Mouse (Mus musculus): ENCODE measurements around the gene Gatc. TPM values are rescaled to one million over a fixed set of nuclear protein-coding genes. Genes with fewer than 3 reads are reported as not detected.

The Gatc gene
- total and polyA plus RNA-seq, 2 experiments from 2014 or later: 10.4 to 14.8 TPM

GRCm38 (mm10) chr5:115301615-115302014 is 39.4 kb downstream of the Gatc start:
- DNase-seq (ENCODE audit: low spot score) (no peak), ATAC-seq (ENCODE audit: insufficient read depth, low read depth) (no peak)
- Histone ChIP-seq H3K9me3 (replicated peaks; ENCODE audit: control insufficient read depth, low read length) (no peaks in the 10 kb centered on the region), H3K36me3 (replicated peaks; ENCODE audit: control insufficient read depth, insufficient read depth, low read length) (peaks cover 20% of the 10 kb centered on the region), H3K4me2 (ENCODE audit: low read depth, low read length) (peak overlapping the region; percentile 83), H3K27ac (ENCODE audit: low read depth) (no peak overlapping the region), H3K9ac (replicated peaks; ENCODE audit: low read depth, low read length) (peak overlapping the region; percentile 40), H3K4me1 (ENCODE audit: control insufficient read depth, insufficient read depth) (0 out of 2 replicates have a peak, but pooled peaks cover 8% of the 10 kb centered on the region), H3K4me3 (ENCODE audit: low read depth, low read length) (peak overlapping the region; percentile 86), H3K27me3 (ENCODE audit: control insufficient read depth, insufficient read depth, low read length) (no peaks in the 10 kb centered on the region)
- 29% methylated on average over 13 of the region's 13 CpGs for WGBS
- no peak for TF ChIP-seq EP300 (IDR thresholded peaks at IDR 0.05; ENCODE audit: low read depth)
- TF ChIP-seq CTCF (IDR thresholded peaks at IDR 0.05; ENCODE audit: low read depth): no peak

- DNase-seq (ENCODE audit: low spot score) (peak; percentile 95), ATAC-seq (ENCODE audit: insufficient read depth, low read depth) (peak; percentile 96)
- Histone ChIP-seq H3K9me3 (replicated peaks; ENCODE audit: control insufficient read depth, low read length) (no peaks in the 10 kb centered on the region), H3K27me3 (ENCODE audit: control insufficient read depth, insufficient read depth, low read length) (no peaks in the 10 kb centered on the region), H3K9ac (replicated peaks; ENCODE audit: low read depth, low read length) (peak within 1 kb of the TSS; percentile 71), H3K27ac (ENCODE audit: low read depth) (peak within 1 kb of the TSS; percentile 82), H3K36me3 (replicated peaks; ENCODE audit: control insufficient read depth, insufficient read depth, low read length) (peaks cover 26% of the 10 kb centered on the region), H3K4me2 (ENCODE audit: low read depth, low read length) (peak within 1 kb of the TSS; percentile 83), H3K4me3 (ENCODE audit: low read depth, low read length) (peak within 1 kb of the TSS; percentile 86), H3K4me1 (ENCODE audit: control insufficient read depth, insufficient read depth) (0 out of 2 replicates have a peak, but pooled peaks cover 8% of the 10 kb centered on the region)
- peak; percentile 98 for TF ChIP-seq EP300 (IDR thresholded peaks at IDR 0.05; ENCODE audit: low read depth)
- peak; percentile 17 for TF ChIP-seq CTCF (IDR thresholded peaks at IDR 0.05; ENCODE audit: low read depth)
- under 1% methylated on average over 65 of the region's 66 CpGs for WGBS
These were observed 40.0 kb downstream of the Gatc start, which contains the start of gene Dynll1 for GRCm38 (mm10) chr5:115300792-115301614. Gene Dynll1, minus strand, starts transcription at chr5:115300999.

- DNase-seq (ENCODE audit: low spot score) (peak; percentile 79), ATAC-seq (ENCODE audit: insufficient read depth, low read depth) (peak; percentile 8)
- under 1% methylated on average over 45 of the region's 46 CpGs for WGBS
These were observed 40.8 kb downstream of the Gatc start for GRCm38 (mm10) chr5:115300035-115300744.

GRCm38 (mm10) chr5:115296347-115296746 is 44.6 kb downstream of the Gatc start:
- H3K36me3 ChIP-seq (replicated peaks; ENCODE audit: control insufficient read depth, insufficient read depth, low read length): peaks cover 58% of the 10 kb centered on the region
- 77% methylated on average over 10 of the region's 10 CpGs for WGBS
- no peak for ATAC-seq (ENCODE audit: insufficient read depth, low read depth)
- no peak overlapping the region for H3K9ac ChIP-seq (replicated peaks; ENCODE audit: low read depth, low read length)
- H3K9me3 ChIP-seq (replicated peaks; ENCODE audit: control insufficient read depth, low read length): no peaks in the 10 kb centered on the region
- H3K4me3 ChIP-seq (ENCODE audit: low read depth, low read length): no peak overlapping the region
- 0 out of 2 replicates have a peak, but pooled peaks cover 4% of the 10 kb centered on the region for H3K4me1 ChIP-seq (ENCODE audit: control insufficient read depth, insufficient read depth)
- H3K27ac ChIP-seq (ENCODE audit: low read depth): no peak overlapping the region
- no peak for DNase-seq (ENCODE audit: low spot score)
- no peak overlapping the region for H3K4me2 ChIP-seq (ENCODE audit: low read depth, low read length)
- TF ChIP-seq CTCF (IDR thresholded peaks at IDR 0.05; ENCODE audit: low read depth): no peak
- no peaks in the 10 kb centered on the region for H3K27me3 ChIP-seq (ENCODE audit: control insufficient read depth, insufficient read depth, low read length)

More at GRCm38 (mm10) chr5:115300035-115300744, 40.8 kb downstream of the Gatc start:
- H3K4me2 ChIP-seq (ENCODE audit: low read depth, low read length): peak overlapping the region; percentile 77
- no peaks in the 10 kb centered on the region for H3K9me3 ChIP-seq (replicated peaks; ENCODE audit: control insufficient read depth, low read length)
- peak overlapping the region; percentile 82 for H3K27ac ChIP-seq (ENCODE audit: low read depth)
- peak; percentile 44; the same call in 1 of the 2 replicates for TF ChIP-seq CTCF (IDR thresholded peaks at IDR 0.05; ENCODE audit: low read depth)
- TF ChIP-seq EP300 (IDR thresholded peaks at IDR 0.05; ENCODE audit: low read depth): no peak
- 0 out of 2 replicates have a peak, but pooled peaks cover 8% of the 10 kb centered on the region for H3K4me1 ChIP-seq (ENCODE audit: control insufficient read depth, insufficient read depth)
- no peaks in the 10 kb centered on the region for H3K27me3 ChIP-seq (ENCODE audit: control insufficient read depth, insufficient read depth, low read length)
- peak overlapping the region; percentile 71 for H3K9ac ChIP-seq (replicated peaks; ENCODE audit: low read depth, low read length)
- peaks cover 34% of the 10 kb centered on the region for H3K36me3 ChIP-seq (replicated peaks; ENCODE audit: control insufficient read depth, insufficient read depth, low read length)
- H3K4me3 ChIP-seq (ENCODE audit: low read depth, low read length): peak overlapping the region; percentile 86

GRCm38 (mm10) chr5:115294173-115294572 is 46.8 kb downstream of the Gatc start:
- Histone ChIP-seq H3K4me1 (ENCODE audit: control insufficient read depth, insufficient read depth) (0 out of 2 replicates have a peak, but pooled peaks cover 2% of the 10 kb centered on the region), H3K4me3 (ENCODE audit: low read depth, low read length) (no peak overlapping the region), H3K4me2 (ENCODE audit: low read depth, low read length) (no peak overlapping the region), H3K27me3 (ENCODE audit: control insufficient read depth, insufficient read depth, low read length) (no peaks in the 10 kb centered on the region), H3K27ac (ENCODE audit: low read depth) (no peak overlapping the region), H3K36me3 (replicated peaks; ENCODE audit: control insufficient read depth, insufficient read depth, low read length) (peaks cover 77% of the 10 kb centered on the region), H3K9me3 (replicated peaks; ENCODE audit: control insufficient read depth, low read length) (no peaks in the 10 kb centered on the region), H3K9ac (replicated peaks; ENCODE audit: low read depth, low read length) (no peak overlapping the region)
- TF ChIP-seq CTCF (IDR thresholded peaks at IDR 0.05; ENCODE audit: low read depth): no peak
- TF ChIP-seq EP300 (IDR thresholded peaks at IDR 0.05; ENCODE audit: low read depth): no peak
- no peak for ATAC-seq (ENCODE audit: insufficient read depth, low read depth)
- DNase-seq (ENCODE audit: low spot score): no peak
- 88% methylated on average over 8 of the region's 8 CpGs for WGBS
